In the genomic region with DNA sequence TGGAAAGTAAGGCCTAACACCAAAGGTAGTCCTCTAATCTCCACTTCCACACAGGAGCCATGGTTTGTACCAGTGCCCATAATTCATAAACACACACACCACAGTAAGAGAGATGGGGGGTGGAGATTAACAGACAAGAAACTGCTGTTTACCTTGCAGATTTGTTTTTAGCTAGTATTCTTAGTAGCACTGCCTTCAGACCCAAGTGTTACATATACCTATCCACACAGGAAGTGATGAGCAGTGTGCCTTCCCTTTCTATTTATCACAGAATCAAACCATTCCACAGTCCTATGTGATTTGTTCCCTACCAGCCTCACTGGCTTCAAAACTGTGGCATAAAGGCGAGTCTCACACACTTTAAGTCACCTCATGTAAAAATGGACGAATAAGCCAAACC, we compare ENCODE assay signal across 21 mouse cellular contexts. TPM values are rescaled to one million over a fixed set of nuclear protein-coding genes. Genes with fewer than 3 reads are reported as not detected.
A peak's percentile ranks its signal among the peaks of the same experiment; 100 is the strongest.
DNase-seq lines count a peak whose midpoint lies in the region; ATAC-seq lines count a peak whose summit lies in the region.
"Had no signal": no experiment of that assay in that cellular context is flagged by ENCODE, and none has a peak within 500 bp of the region (broad histone marks: within the 10 kb centered on the region; RNA-seq: fewer than 3 reads in every experiment).

No protein-coding gene starts in this region.

- WGBS in liver, embryonic 12.5 days (ENCODE audit: insufficient replicate concordance) = 85% methylated on average over 2 of the region's 2 CpGs
- 86% methylated on average over 2 of the region's 2 CpGs for WGBS in liver, embryonic 11.5 days
- 82% methylated on average over 2 of the region's 2 CpGs for WGBS in liver, embryonic 15.5 days (ENCODE audit: insufficient replicate concordance)

- H3K27ac ChIP-seq in liver, embryonic 12.5 days = no peak overlapping the region
- H3K27ac ChIP-seq in liver, embryonic 11.5 days (ENCODE audit: low read depth, low read length) = no peak overlapping the region
- 0 out of 2 replicates have a peak overlapping the region, but pooled peaks have one; percentile 7 for H3K27ac ChIP-seq in liver, embryonic 15.5 days (replicated peaks)
- H3K27ac ChIP-seq: embryonic facial prominence, embryonic 12.5 days; forebrain, embryonic 12.5 days; heart, adult 2 months; heart, embryonic 15.5 days; hindbrain, embryonic 10.5 days; hindbrain, embryonic 14.5 days had no signal

- intact Hi-C loops in heart, postnatal 14 days (cut with DNase I) = no loop called here

- ATAC-seq in liver, embryonic 12.5 days = peak; percentile 13; the same call in 1 of the 2 replicates
- ATAC-seq in liver, embryonic 11.5 days (replicated peaks; ENCODE audit: low FRiP score) = no peak
- ATAC-seq in activated CD4-positive, CD25-positive, alpha-beta regulatory T cell, adult 4 months = peak; percentile 64
- ATAC-seq in liver, embryonic 15.5 days (ENCODE audit: insufficient read depth) = no peak
- ATAC-seq: forebrain, embryonic 16.5 days had no signal

- peaks cover 50% of the 10 kb centered on the region for H3K36me3 ChIP-seq in liver, embryonic 12.5 days
- H3K36me3 ChIP-seq in liver, embryonic 11.5 days (ENCODE audit: control insufficient read depth, insufficient read depth, low read length) = peaks cover 5% of the 10 kb centered on the region; the same call in 1 of the 2 replicates
- peaks cover 46% of the 10 kb centered on the region for H3K36me3 ChIP-seq in liver, embryonic 15.5 days (replicated peaks)
- H3K36me3 ChIP-seq: embryonic facial prominence, embryonic 12.5 days had no signal

- H3K9ac ChIP-seq in liver, embryonic 12.5 days = no peak overlapping the region
- H3K9ac ChIP-seq in liver, embryonic 11.5 days (ENCODE audit: low read depth, low read length) = no peak overlapping the region
- H3K9ac ChIP-seq in liver, embryonic 15.5 days = no peak overlapping the region
- H3K9ac ChIP-seq: embryonic facial prominence, embryonic 12.5 days; forebrain, embryonic 12.5 days; heart, embryonic 15.5 days; hindbrain, embryonic 14.5 days had no signal

- no peak overlapping the region for H3K4me2 ChIP-seq in liver, embryonic 12.5 days
- no peak overlapping the region for H3K4me2 ChIP-seq in liver, embryonic 11.5 days
- no peak overlapping the region for H3K4me2 ChIP-seq in liver, embryonic 15.5 days
- H3K4me2 ChIP-seq: embryonic facial prominence, embryonic 12.5 days; forebrain, embryonic 12.5 days; heart, embryonic 11.5 days; heart, embryonic 15.5 days; hindbrain, embryonic 14.5 days had no signal

- no peaks in the 10 kb centered on the region for H3K27me3 ChIP-seq in liver, embryonic 12.5 days (replicated peaks)
- no peaks in the 10 kb centered on the region for H3K27me3 ChIP-seq in liver, embryonic 11.5 days (replicated peaks; ENCODE audit: control insufficient read depth, insufficient read depth, low read length)
- H3K27me3 ChIP-seq in liver, embryonic 15.5 days = no peaks in the 10 kb centered on the region
- H3K27me3 ChIP-seq: embryonic facial prominence, embryonic 12.5 days; forebrain, embryonic 12.5 days; heart, embryonic 15.5 days had no signal

- no peak overlapping the region for H3K4me3 ChIP-seq in liver, embryonic 12.5 days
- no peak overlapping the region for H3K4me3 ChIP-seq in liver, embryonic 11.5 days (ENCODE audit: low read depth, low read length)
- H3K4me3 ChIP-seq in liver, embryonic 15.5 days (replicated peaks) = no peak overlapping the region
- H3K4me3 ChIP-seq: embryonic facial prominence, embryonic 12.5 days; forebrain, embryonic 12.5 days; heart, adult 2 months; heart, embryonic 15.5 days; hindbrain, embryonic 10.5 days had no signal

- DNase-seq in liver, embryonic 11.5 days (ENCODE audit: low spot score) = no peak
- DNase-seq in ovary, postnatal 10 days (ENCODE audit: low spot score) = no peak
- no peak for DNase-seq in heart, postnatal 14 days
- no peak for DNase-seq in urinary bladder, postnatal 4 days (ENCODE audit: low spot score in 2 of 2)
- DNase-seq: adrenal gland, postnatal 10 days; cerebellum, adult 11 months; cerebellum, adult 8-10 months; cerebellum, postnatal 25 days; gastrocnemius, postnatal 14 days; heart, adult 2 months had no signal

- H3K9me3 ChIP-seq in liver, embryonic 12.5 days (replicated peaks) = no peaks in the 10 kb centered on the region
- no peaks in the 10 kb centered on the region for H3K9me3 ChIP-seq in liver, embryonic 11.5 days (ENCODE audit: control insufficient read depth, low read length)
- H3K9me3 ChIP-seq in liver, embryonic 15.5 days (replicated peaks) = no peaks in the 10 kb centered on the region
- H3K9me3 ChIP-seq: embryonic facial prominence, embryonic 12.5 days; forebrain, embryonic 12.5 days; G1E; heart, embryonic 15.5 days; hindbrain, embryonic 10.5 days had no signal

- H3K4me1 ChIP-seq in liver, embryonic 12.5 days = peaks cover 25% of the 10 kb centered on the region
- H3K4me1 ChIP-seq in liver, embryonic 11.5 days (replicated peaks; ENCODE audit: control insufficient read depth, insufficient read depth, low read length) = peaks cover 4% of the 10 kb centered on the region; the same call in 1 of the 2 replicates
- H3K4me1 ChIP-seq in liver, embryonic 15.5 days (replicated peaks) = peaks cover 26% of the 10 kb centered on the region
- H3K4me1 ChIP-seq: embryonic facial prominence, embryonic 12.5 days; forebrain, embryonic 12.5 days; hindbrain, embryonic 10.5 days had no signal

RNA-seq across cellular contexts. Expression of gene Rap1a, which starts 10.0 kb away (rescaled TPM):
- polyA plus RNA-seq in liver, embryonic 12.5 days (2016; fragmentation: Nextera tagmentation; extraction: Ambion mirVana) = 114 and 122 TPM in 2 replicates
- 114 and 121 TPM in 2 replicates for polyA plus RNA-seq in liver, embryonic 11.5 days (2014; fragmentation: Nextera tagmentation; extraction: Ambion mirVana)
- 100 to 1,000 TPM; 168 to 210 TPM for polyA plus RNA-seq in activated CD4-positive, CD25-positive, alpha-beta regulatory T cell, adult 4 months (2017; shearing (Covaris generic))
- 87.8 and 106 TPM in 2 replicates for polyA plus RNA-seq in liver, embryonic 15.5 days (2015; fragmentation: Nextera tagmentation; extraction: Ambion mirVana)
- 100 to 1,000 TPM; 103 to 116 TPM for total RNA-seq in heart, postnatal 14 days (2021)

Comparison
In these comparisons a context has a peak if more than half of its experiments do, and no peak if none do; other contexts are left out.
1. ATAC-seq: peak in liver, embryonic 12.5 days (single experiment) and activated CD4-positive, CD25-positive, alpha-beta regulatory T cell, adult 4 months (single experiment); none in liver, embryonic 11.5 days (single experiment) and liver, embryonic 15.5 days (single experiment).